Mouse (Mus musculus) CH12.LX (cell line): ENCODE results near the gene Ppp3cb. TPM values are rescaled to one million over a fixed set of nuclear protein-coding genes. Genes with fewer than 3 reads are reported as not detected.

Experiments used
- DNase-seq: peaks from one replicate; pipeline ENCODE4 v3.0.0-alpha.2; 2013; ENCODE audit errors: extremely low read depth
- H3K27ac ChIP-seq: 2 replicates; pipeline ENCODE4 v1.5.1; 2012; ENCODE audit warnings: low read depth, mild to moderate bottlenecking, control low read depth, moderate library complexity; ENCODE audit not compliant: insufficient read depth
- H3K27me3 ChIP-seq: replicated peaks from 2 replicates; pipeline ENCODE3; 2012; ENCODE audit warnings: inconsistent platforms
- H3K36me3 ChIP-seq, 2 experiments: replicated peaks in 1 of 2; 2 replicates each; pipeline versions ENCODE3 to v1.6.1; 2012; ENCODE audit warnings: inconsistent platforms in 1 of 2, low read length in 1 of 2, mild to moderate bottlenecking in 1 of 2, mixed read lengths in 1 of 2, moderate library complexity in 1 of 2; ENCODE audit not compliant: control insufficient read depth in 1 of 2, insufficient read depth in 1 of 2
- H3K4me1 ChIP-seq, 2 experiments: 2 replicates each; pipeline ENCODE4 v1.6.1; 2012; ENCODE audit warnings: inconsistent platforms in 1 of 2, moderate library complexity in 1 of 2; ENCODE audit not compliant: insufficient read depth in 2 of 2, control insufficient read depth in 1 of 2
- H3K4me2 ChIP-seq: 2 replicates; pipeline ENCODE4 v1.6.1; 2012; ENCODE audit warnings: low read depth, mild to moderate bottlenecking, control low read depth; ENCODE audit not compliant: poor library complexity, insufficient read depth, severe bottlenecking
- H3K4me3 ChIP-seq, 3 experiments: fragments of 150-350 bp in 1 of 3; sonication (generic) in 1 of 3; replicated peaks in 1 of 3; 2 replicates each; pipeline versions ENCODE3 to v1.5.1; 2011 to 2012; ENCODE audit warnings: low read depth in 2 of 3, low read length in 2 of 3, mild to moderate bottlenecking in 2 of 3, moderate library complexity in 2 of 3, control low read depth in 1 of 3, improper control_type of control experiment in 1 of 3, inconsistent platforms in 1 of 3, mixed read lengths in 1 of 3; ENCODE audit not compliant: poor library complexity in 1 of 3
- H3K79me2 ChIP-seq: replicated peaks from 2 replicates; pipeline ENCODE4 v1.6.1; 2012; ENCODE audit warnings: mild to moderate bottlenecking, moderate library complexity; ENCODE audit not compliant: control insufficient read depth, poor library complexity, insufficient read depth, severe bottlenecking; ENCODE audit errors: extremely low read depth
- H3K9ac ChIP-seq: 2 replicates; pipeline ENCODE4 v1.6.1; 2012; ENCODE audit warnings: low read depth, mild to moderate bottlenecking, control low read depth, moderate library complexity; ENCODE audit not compliant: insufficient read depth
- H3K9me3 ChIP-seq: replicated peaks from 2 replicates; pipeline ENCODE3; 2012; ENCODE audit warnings: low read length, inconsistent platforms, mixed read lengths
- BHLHE40 ChIP-seq: IDR thresholded peaks from 2 replicates; pipeline ENCODE4 v1.6.1; 2011; ENCODE audit warnings: mild to moderate bottlenecking, low read depth, low read length, improper control_type of control experiment
- CHD2 ChIP-seq: IDR thresholded peaks from 2 replicates; pipeline ENCODE4 v1.6.1; 2011; ENCODE audit warnings: low read length, improper control_type of control experiment
- CTCF ChIP-seq, 2 experiments: IDR thresholded peaks in 1 of 2; conservative IDR thresholded peaks in 1 of 2; 2 replicates each; pipeline ENCODE4 v1.5.1; 2011 to 2012; ENCODE audit warnings: low read depth in 2 of 2, low read length in 2 of 2, improper control_type of control experiment in 1 of 2, inconsistent platforms in 1 of 2, mild to moderate bottlenecking in 1 of 2, moderate library complexity in 1 of 2
- E2F4 ChIP-seq: IDR thresholded peaks from 2 replicates; pipeline ENCODE4 v1.6.1; 2011; ENCODE audit warnings: low read depth, low read length, improper control_type of control experiment; ENCODE audit not compliant: insufficient replicate concordance
- ELF1 ChIP-seq: IDR thresholded peaks from 2 replicates; pipeline ENCODE4 v1.6.1; 2014; ENCODE audit warnings: low read depth, mild to moderate bottlenecking, inconsistent platforms, low read length, improper control_type of control experiment
- EP300 ChIP-seq: IDR thresholded peaks from 2 replicates; pipeline ENCODE4 v1.6.1; 2011; ENCODE audit warnings: low read length, improper control_type of control experiment
- ETS1 ChIP-seq: conservative IDR thresholded peaks from 2 replicates; pipeline ENCODE4 v1.6.1; 2012; ENCODE audit warnings: low read depth, mild to moderate bottlenecking, inconsistent platforms, low read length, improper control_type of control experiment, moderate library complexity
- HCFC1 ChIP-seq: IDR thresholded peaks from 2 replicates; pipeline ENCODE4 v1.6.1; 2012; ENCODE audit warnings: low read depth, mild to moderate bottlenecking, inconsistent platforms, low read length, improper control_type of control experiment
- IRF4 ChIP-seq: IDR thresholded peaks from 2 replicates; pipeline ENCODE4 v1.6.1; 2014; ENCODE audit warnings: low read depth, mild to moderate bottlenecking, inconsistent platforms, low read length, improper control_type of control experiment
- JUN ChIP-seq: IDR thresholded peaks from 2 replicates; pipeline ENCODE4 v1.6.1; 2011; ENCODE audit warnings: low read depth, mild to moderate bottlenecking, low read length, improper control_type of control experiment, moderate library complexity; ENCODE audit not compliant: insufficient read depth
- JUND ChIP-seq: conservative IDR thresholded peaks from 2 replicates; pipeline ENCODE4 v1.6.1; 2011; ENCODE audit warnings: low read depth, low read length, improper control_type of control experiment
- MAX ChIP-seq: IDR thresholded peaks from 2 replicates; pipeline ENCODE4 v1.6.1; 2011; ENCODE audit warnings: low read length, improper control_type of control experiment
- MAZ ChIP-seq: IDR thresholded peaks from 2 replicates; pipeline ENCODE4 v1.6.1; 2012; ENCODE audit warnings: low read depth, mild to moderate bottlenecking, inconsistent platforms, low read length, improper control_type of control experiment, moderate library complexity
- MEF2A ChIP-seq: IDR thresholded peaks from 2 replicates; pipeline ENCODE4 v1.6.1; 2014; ENCODE audit warnings: low read depth, mild to moderate bottlenecking, inconsistent platforms, low read length, improper control_type of control experiment, borderline replicate concordance
- MXI1 ChIP-seq: IDR thresholded peaks from 2 replicates; pipeline ENCODE4 v1.6.1; 2011; ENCODE audit warnings: mild to moderate bottlenecking, low read depth, low read length, improper control_type of control experiment
- NELFE ChIP-seq: IDR thresholded peaks from 2 replicates; pipeline ENCODE4 v1.6.1; 2011; ENCODE audit warnings: low read depth, low read length, improper control_type of control experiment
- NRF1 ChIP-seq: IDR thresholded peaks from 2 replicates; pipeline ENCODE4 v1.6.1; 2014; ENCODE audit warnings: low read depth, mild to moderate bottlenecking, inconsistent platforms, low read length, improper control_type of control experiment, moderate library complexity
- PAX5 ChIP-seq: IDR thresholded peaks from 2 replicates; pipeline ENCODE4 v1.6.1; 2012; ENCODE audit warnings: low read length, inconsistent platforms, mixed read lengths
- POLR2A ChIP-seq: IDR thresholded peaks from 2 replicates; pipeline ENCODE4 v1.6.1; 2011; ENCODE audit warnings: low read depth, mild to moderate bottlenecking, improper control_type of control experiment, low read length
- POLR2AphosphoS2 ChIP-seq: IDR thresholded peaks from 2 replicates; pipeline ENCODE4 v1.6.1; 2011; ENCODE audit warnings: low read depth, low read length, improper control_type of control experiment
- RCOR1 ChIP-seq: conservative IDR thresholded peaks from 2 replicates; pipeline ENCODE4 v1.6.1; 2012; ENCODE audit warnings: low read depth, mild to moderate bottlenecking, inconsistent platforms, low read length, improper control_type of control experiment
- SIN3A ChIP-seq: IDR thresholded peaks from 2 replicates; pipeline ENCODE4 v1.6.1; 2012; ENCODE audit warnings: low read length, improper control_type of control experiment, inconsistent platforms
- TBP ChIP-seq: conservative IDR thresholded peaks from 2 replicates; pipeline ENCODE4 v1.6.1; 2011; ENCODE audit warnings: low read depth, low read length, improper control_type of control experiment
- TCF12 ChIP-seq: IDR thresholded peaks from 2 replicates; pipeline ENCODE4 v1.6.1; 2014; ENCODE audit warnings: low read depth, mild to moderate bottlenecking, inconsistent platforms, low read length, improper control_type of control experiment
- UBTF ChIP-seq: IDR thresholded peaks from 2 replicates; pipeline ENCODE4 v1.6.1; 2012; ENCODE audit warnings: low read depth, mild to moderate bottlenecking, inconsistent platforms, low read length, improper control_type of control experiment, moderate library complexity
- USF1 ChIP-seq: IDR thresholded peaks from 2 replicates; pipeline ENCODE4 v1.6.1; 2014; ENCODE audit warnings: low read depth, mild to moderate bottlenecking, inconsistent platforms, low read length, improper control_type of control experiment
- USF2 ChIP-seq: conservative IDR thresholded peaks from 2 replicates; pipeline ENCODE4 v1.6.1; 2011; ENCODE audit warnings: low read depth, low read length, improper control_type of control experiment
- ZC3H11A ChIP-seq: IDR thresholded peaks from 2 replicates; pipeline ENCODE4 v1.6.1; 2012; ENCODE audit warnings: low read depth, mild to moderate bottlenecking, inconsistent platforms, low read length, improper control_type of control experiment
- ZKSCAN1 ChIP-seq: IDR thresholded peaks from 2 replicates; pipeline ENCODE4 v1.6.1; 2012; ENCODE audit warnings: low read depth, inconsistent platforms, low read length, improper control_type of control experiment, borderline replicate concordance
- ZMIZ1 ChIP-seq: IDR thresholded peaks from 2 replicates; pipeline ENCODE4 v1.6.1; 2012; ENCODE audit warnings: low read depth, mild to moderate bottlenecking, inconsistent platforms, low read length, improper control_type of control experiment
- ZNF384 ChIP-seq: IDR thresholded peaks from 2 replicates; pipeline ENCODE4 v1.6.1; 2012; ENCODE audit warnings: low read depth, low read length, improper control_type of control experiment, inconsistent platforms
- dilution Hi-C: fragments of 300-500 bp; cut with MboI; formaldehyde crosslinking; loops from 2 replicates; pipeline ENCODE4 v1.14.3; 2020; ENCODE audit warnings: low sequenced_read_pairs; ENCODE audit not compliant: extremely low pct_unique_long_range_greater_than_20kb, extremely low pct_ligation_motif_present
- in situ Hi-C: fragments of 300-500 bp; cut with MboI; formaldehyde crosslinking; loops from 3 replicates; pipeline ENCODE4 v1.14.3; 2019; ENCODE audit warnings: low sequenced_read_pairs, low pct_ligation_motif_present, low pct_unique_long_range_greater_than_20kb, mixed read lengths
- polyA plus RNA-seq: library from polyadenylated mRNA; unstranded; fragments of >175 nt; gene quantifications from 2 replicates; pipeline ENCODE4 v1.2.1, GENCODE M21; 2012; ENCODE audit warnings: low read depth; ENCODE audit not compliant: insufficient read length
- total RNA-seq, 2 experiments: library from RNA; depleted of rRNA; stranded (reverse); fragments of 300-350 nt in 1 of 2; fragments of >200 nt in 1 of 2; gene quantifications; 2 replicates each; pipeline ENCODE4 v1.2.3; 2012 to 2014

Ppp3cb gene
- total and polyA plus RNA-seq, 3 experiments: 25.7 to 61.1 (median 50.6) TPM

GRCm38 (mm10) chr14:20545529-20546331, 643 bp downstream of the Ppp3cb start:
- peaks cover 0 to 45% of the 10 kb centered on the region in 2 experiments; a peak in 2 of 4 replicates for H3K4me1 ChIP-seq
- peak overlapping the region; percentile 81 to 94 (median 84) for H3K4me3 ChIP-seq
- peak overlapping the region; percentile 90 for H3K27ac ChIP-seq
- DNase-seq: peak; percentile 71
- H3K9ac ChIP-seq: peak overlapping the region; percentile 94
- H3K9me3 ChIP-seq: no peaks in the 10 kb centered on the region
- peak; percentile 50 for TF ChIP-seq MAX
- peak; percentile 97 for TF ChIP-seq UBTF
- no peak for TF ChIP-seq USF2
- no peak for TF ChIP-seq E2F4
- peak; percentile 34; the same call in 1 of the 2 replicates for TF ChIP-seq IRF4
- TF ChIP-seq HCFC1: peak; percentile 17; the same call in 1 of the 2 replicates
- TF ChIP-seq POLR2AphosphoS2: peak; percentile 69; the same call in 1 of the 2 replicates
- no peak for TF ChIP-seq JUN
- no peak for TF ChIP-seq ZNF384
- no peak for TF ChIP-seq ZC3H11A
- no peak for TF ChIP-seq TBP
- TF ChIP-seq NRF1: peak; percentile 42; the same call in 1 of the 2 replicates
- no peak for TF ChIP-seq JUND
- peak; percentile 75 for TF ChIP-seq MXI1
- TF ChIP-seq ZKSCAN1: no peak
- TF ChIP-seq ELF1: peak; percentile 63; the same call in 1 of the 2 replicates
- TF ChIP-seq MEF2A: 0 out of 2 replicates have a peak, but pooled peaks have one; percentile 12
- no peak for TF ChIP-seq RCOR1
- peak; percentile 83 for TF ChIP-seq NELFE
- no peak for TF ChIP-seq PAX5
- no peak for TF ChIP-seq CTCF (conservative IDR thresholded peaks at IDR 0.05 in 1 of 2, IDR thresholded peaks at IDR 0.05 in 1 of 2; ENCODE audit: low read depth in 2 of 2, low read length in 2 of 2)
- TF ChIP-seq BHLHE40: peak; percentile 26; the same call in 1 of the 2 replicates
- no peak for TF ChIP-seq EP300
- TF ChIP-seq MAZ: peak; percentile 0; the same call in 1 of the 2 replicates
- TF ChIP-seq SIN3A: peak; percentile 41
- no peak for TF ChIP-seq CHD2
- TF ChIP-seq POLR2A: peak; percentile 86
- TF ChIP-seq TCF12: peak; percentile 48
- TF ChIP-seq ETS1: no peak
- no peak for TF ChIP-seq USF1
- TF ChIP-seq ZMIZ1: peak; percentile 92; the same call in 1 of the 2 replicates
- dilution Hi-C loops (no loop called here), in situ Hi-C loops (no loop called here)
- no peak overlapping the region for H3K4me2 ChIP-seq
- H3K27me3 ChIP-seq: no peaks in the 10 kb centered on the region
- H3K36me3 ChIP-seq: peaks cover 15 to 31% of the 10 kb centered on the region in 2 experiments
- H3K79me2 ChIP-seq: peaks cover 29% of the 10 kb centered on the region
